Mouse (Mus musculus): Measurements from ENCODE around the gene Zdhhc19. TPM values are rescaled to one million over a fixed set of nuclear protein-coding genes. Genes with fewer than 3 reads are reported as not detected.

The Zdhhc19 gene
- total RNA-seq, 2 experiments from 2014 or later = not detected

DNA sequence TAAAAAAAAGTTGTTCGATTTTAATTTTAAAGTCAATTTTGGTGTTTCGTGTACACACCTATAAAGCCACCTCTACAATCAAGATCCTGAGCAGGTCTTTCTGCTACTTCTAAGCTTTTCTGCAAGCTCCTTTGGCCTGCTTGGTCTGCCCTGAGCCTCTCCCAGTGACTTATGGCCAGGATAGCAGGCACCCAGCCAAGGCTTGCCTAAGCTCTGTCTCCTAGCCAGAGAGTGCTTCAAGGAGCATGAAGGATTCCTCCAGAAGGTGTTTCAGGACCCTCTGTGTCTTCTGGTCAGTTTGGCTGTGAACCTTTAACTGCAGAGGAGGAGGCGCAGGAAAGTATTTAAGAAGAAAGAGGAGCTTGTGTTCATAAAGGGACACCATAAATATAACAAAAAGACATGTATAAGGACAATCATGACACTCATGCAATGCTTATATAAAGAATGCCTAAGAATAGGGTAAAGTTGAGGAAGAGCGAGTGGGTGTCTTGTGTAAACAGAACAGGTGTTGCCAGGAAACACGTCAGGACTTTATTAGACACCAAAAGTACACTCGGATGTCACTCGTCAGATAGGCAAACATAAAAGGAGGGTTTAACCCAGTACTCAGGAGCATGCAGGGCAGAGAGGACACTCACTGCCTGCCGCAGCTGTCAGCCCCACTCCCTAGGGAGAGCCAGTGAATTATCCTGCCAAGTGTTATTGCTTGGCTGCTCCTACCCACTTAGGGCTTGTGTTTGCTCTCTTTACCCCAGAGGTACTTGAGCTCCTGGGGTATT, 27.6 kb downstream of the Zdhhc19 start:
- H3K4me3 ChIP-seq = no peak overlapping the region
- peak overlapping the region; percentile 87 for H3K27ac ChIP-seq
- TF ChIP-seq CTCF (IDR thresholded peaks at IDR 0.05) = no peak
- intact Hi-C loops (cut with DNase I) = loop anchor here (2.0 kb wide), 1 partner anchor 85 kb away; the partner anchor contains the start of gene Tfrc
- DNase-seq = peak; percentile 90

DNA sequence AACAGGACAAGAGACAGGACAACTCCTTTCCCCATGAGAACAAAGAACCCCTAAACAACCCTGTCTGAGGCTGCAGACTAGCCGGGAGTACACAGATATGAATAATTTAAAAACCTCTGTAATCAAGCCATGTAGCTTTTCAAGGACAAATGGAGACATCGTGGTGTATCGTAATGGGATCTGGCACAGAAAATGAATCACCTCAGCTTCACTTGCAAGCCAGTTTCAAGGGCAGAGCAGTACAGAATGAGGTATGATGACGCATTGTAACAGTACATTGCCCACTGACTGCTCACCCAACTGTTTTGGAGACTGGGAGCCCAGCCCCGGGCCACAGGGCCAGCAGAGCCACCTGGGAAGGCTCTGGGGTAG, 28.2 kb downstream of the Zdhhc19 start:
- Histone ChIP-seq H3K4me3 (no peak overlapping the region), H3K27ac (peak overlapping the region; percentile 87)
- intact Hi-C loops (cut with DNase I) = loop anchor here (2.0 kb wide), 1 partner anchor 85 kb away; the partner anchor contains the start of gene Tfrc
- DNase-seq = no peak
- no peak for TF ChIP-seq CTCF (IDR thresholded peaks at IDR 0.05)

DNA sequence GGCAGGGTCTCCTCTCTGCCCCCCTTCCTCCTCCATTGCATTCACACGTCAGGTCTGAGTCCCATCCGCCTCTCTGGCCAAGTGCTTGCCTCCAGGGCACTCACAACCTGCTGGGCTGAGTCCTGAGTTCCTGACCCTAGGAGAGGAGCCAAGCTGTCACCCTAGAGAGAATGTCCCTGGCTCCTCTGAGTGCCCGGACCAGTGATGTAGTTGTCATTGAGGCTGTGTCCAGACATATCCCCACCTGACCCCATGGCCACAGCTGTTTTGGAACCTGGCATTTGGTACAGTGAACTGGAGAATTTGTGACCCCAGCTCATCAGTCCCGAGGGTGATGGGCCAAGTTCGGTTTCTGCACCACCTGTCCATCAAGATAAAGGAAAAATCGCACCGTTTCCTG, 30.8 kb downstream of the Zdhhc19 start:
- TF ChIP-seq CTCF (IDR thresholded peaks at IDR 0.05) = no peak
- H3K27ac ChIP-seq = peak overlapping the region; percentile 72
- DNase-seq = peak; percentile 77
- no peak overlapping the region for H3K4me3 ChIP-seq
- intact Hi-C loops (cut with DNase I) = loop anchor here (5.0 kb wide), 1 partner anchor 65 kb away; no protein-coding TSS in a partner anchor

DNA sequence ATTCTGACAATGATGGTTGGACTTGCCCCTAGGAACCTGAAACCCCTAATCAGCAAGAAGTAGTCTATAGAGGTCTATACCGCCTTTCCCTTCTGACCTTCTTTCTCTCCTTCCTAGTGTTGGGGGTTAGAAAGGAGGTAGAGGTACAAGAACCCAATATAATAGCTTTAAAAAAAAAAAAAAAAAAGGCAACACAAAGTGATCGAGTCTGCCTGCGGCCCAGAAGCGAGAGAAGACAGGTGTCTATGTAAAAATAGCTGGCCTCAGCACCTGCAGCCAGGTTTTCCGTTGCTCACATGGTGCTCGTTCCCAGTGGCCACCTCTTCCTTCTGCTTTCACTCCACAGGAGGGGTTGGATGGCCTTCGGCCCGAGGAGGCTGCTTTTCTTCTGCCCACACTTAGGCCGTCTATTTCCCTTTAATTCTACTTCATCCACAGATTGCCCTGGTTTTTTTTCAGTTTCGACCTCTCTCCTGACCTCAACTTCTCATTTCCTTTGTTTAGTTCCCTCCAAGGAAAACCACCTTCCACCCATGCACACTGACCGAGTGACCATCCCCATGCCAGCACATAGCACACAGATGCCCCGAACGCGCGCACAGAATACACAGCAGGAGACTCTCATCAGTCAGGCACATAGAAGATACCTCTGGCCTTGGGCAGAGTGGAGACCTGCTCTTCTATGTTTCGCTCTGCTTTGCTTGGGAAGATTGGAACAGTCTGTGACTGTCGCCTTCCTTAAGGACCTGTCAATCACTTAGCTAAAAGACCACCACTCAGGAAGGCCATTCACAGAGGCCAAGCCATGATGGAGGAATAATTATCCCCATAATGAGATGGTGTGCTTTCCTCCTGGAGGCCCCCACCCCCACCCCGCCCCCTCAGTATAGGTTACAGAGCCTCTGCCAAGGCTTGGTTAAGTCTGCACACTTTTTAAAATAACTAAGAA, 37.1 kb downstream of the Zdhhc19 start:
- intact Hi-C loops (cut with DNase I) = no loop called here
- no peak for TF ChIP-seq CTCF (IDR thresholded peaks at IDR 0.05)
- H3K27ac ChIP-seq = no peak overlapping the region
- DNase-seq = no peak
- no peak overlapping the region for H3K4me3 ChIP-seq

DNA sequence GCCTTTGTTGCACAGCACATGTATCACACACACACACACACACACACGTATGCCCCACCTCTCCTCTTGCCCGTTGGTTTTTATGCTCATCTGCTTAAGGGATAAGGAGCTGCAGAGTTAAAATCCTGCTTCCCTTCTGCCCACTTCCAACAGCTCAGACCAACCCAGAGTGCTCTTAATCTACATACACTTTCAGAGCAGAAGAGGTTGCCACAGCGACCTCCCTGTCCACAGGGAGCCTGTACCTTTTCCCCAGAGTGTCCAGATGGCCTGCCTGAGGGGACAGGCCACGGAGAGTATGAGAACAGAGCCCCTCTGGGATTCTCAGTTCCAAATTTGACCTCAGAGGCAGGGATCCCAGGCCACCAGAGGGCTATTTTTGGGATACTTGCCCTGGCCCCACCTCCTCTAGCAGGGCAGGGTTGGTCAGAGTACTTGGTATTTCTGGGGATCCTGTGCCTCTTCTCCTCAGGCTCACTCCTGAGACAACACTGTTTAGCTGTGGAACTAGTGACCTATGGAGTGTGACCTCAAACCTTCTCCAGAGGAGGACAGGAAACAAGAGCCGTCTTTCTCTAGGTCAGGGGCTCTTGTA, 39.2 kb downstream of the Zdhhc19 start:
- Histone ChIP-seq H3K27ac (peak overlapping the region; percentile 77), H3K4me3 (peak overlapping the region; percentile 52)
- DNase-seq = peak; percentile 70
- TF ChIP-seq CTCF (IDR thresholded peaks at IDR 0.05) = peak; percentile 45
- intact Hi-C loops (cut with DNase I) = no loop called here

DNA sequence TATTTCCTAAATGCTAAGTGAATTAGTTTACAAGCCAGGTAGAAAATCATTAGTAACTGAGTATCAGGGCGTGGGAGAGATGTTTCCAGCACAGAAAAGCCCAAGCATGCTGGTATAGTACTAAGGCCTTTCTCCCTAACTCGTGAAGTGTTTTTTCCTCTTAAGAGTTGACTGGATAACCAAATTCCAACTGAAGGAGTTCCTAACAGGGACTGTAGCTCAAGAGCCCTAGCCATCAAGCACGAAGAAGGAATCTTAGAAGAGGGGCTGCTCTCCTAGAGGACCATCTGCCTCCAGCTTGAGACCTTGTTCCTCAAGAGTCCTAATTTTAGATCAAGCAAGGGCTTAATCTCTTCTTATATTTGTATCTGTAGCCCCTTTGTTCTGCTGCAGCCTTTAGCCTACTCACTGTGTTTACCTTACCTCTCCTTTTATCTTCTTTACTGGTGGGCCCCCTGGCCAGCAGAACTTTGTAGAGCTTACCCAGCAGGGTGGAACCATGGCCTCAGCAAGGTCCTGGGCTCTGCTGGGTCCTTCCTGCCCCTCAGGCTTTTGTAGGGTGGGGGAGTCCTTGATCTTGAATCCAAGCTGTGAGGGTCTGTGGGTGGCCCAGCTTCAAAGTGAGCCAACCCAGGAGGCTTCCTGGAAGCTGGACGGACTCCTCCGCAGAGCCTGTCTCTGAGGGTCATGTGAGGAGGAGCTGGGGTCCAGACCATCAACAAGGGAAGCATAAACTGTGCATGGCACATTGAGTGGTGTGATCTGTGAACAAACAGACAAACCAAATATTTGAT, 42.0 kb downstream of the Zdhhc19 start:
- Histone ChIP-seq H3K27ac (no peak overlapping the region), H3K4me3 (no peak overlapping the region)
- no peak for DNase-seq
- intact Hi-C loops (cut with DNase I) = no loop called here
- no peak for TF ChIP-seq CTCF (IDR thresholded peaks at IDR 0.05)

- no peak for TF ChIP-seq CTCF (IDR thresholded peaks at IDR 0.05)
- DNase-seq = no peak
- H3K4me3 ChIP-seq = no peak overlapping the region
- intact Hi-C loops (cut with DNase I) = no loop called here
- H3K27ac ChIP-seq = no peak overlapping the region
Measured at GRCm38 (mm10) chr16:32538761-32539255, 42.7 kb downstream of the Zdhhc19 start.

DNA sequence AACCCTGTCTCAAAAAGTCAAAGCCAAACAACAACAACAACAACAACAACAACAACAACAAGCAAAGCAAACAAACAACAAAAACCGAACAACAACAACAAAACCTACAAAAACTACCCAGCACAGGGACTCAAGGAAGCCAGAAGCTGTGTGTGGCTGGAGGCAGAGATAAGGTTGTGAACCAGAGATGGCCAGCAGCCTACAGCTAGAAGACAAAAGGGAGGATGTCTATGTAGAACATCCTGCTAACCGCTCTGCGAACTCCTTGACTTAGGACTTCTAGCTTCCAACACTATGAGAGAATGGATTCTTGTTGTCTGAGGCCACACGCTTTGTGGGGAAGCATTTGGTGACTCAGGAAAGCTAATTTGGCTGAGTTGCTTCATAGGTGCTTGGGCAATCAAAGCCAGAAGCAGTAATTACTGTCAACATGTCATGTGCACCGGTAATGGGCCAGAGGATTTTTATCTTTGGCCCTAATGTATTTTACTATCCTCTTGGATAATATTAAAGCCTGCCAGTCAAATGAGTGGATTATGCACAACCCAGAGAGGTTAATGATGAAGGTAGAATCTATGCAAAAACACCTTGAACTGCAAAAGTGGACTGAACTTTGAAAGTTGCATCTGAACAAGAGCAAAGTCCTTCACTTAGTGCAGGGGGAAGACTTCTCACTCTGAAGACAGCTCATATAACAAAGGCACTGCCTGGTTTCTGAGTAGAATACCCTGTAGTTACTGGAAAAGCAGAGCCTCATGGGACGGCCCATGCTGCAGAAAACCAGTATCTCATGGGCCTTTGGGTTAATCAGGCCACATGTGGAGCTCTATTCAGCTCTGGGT, 45.5 kb downstream of the Zdhhc19 start:
- TF ChIP-seq CTCF (IDR thresholded peaks at IDR 0.05) = no peak
- Histone ChIP-seq H3K27ac (no peak overlapping the region), H3K4me3 (no peak overlapping the region)
- intact Hi-C loops (cut with DNase I) = no loop called here
- DNase-seq = no peak

DNA sequence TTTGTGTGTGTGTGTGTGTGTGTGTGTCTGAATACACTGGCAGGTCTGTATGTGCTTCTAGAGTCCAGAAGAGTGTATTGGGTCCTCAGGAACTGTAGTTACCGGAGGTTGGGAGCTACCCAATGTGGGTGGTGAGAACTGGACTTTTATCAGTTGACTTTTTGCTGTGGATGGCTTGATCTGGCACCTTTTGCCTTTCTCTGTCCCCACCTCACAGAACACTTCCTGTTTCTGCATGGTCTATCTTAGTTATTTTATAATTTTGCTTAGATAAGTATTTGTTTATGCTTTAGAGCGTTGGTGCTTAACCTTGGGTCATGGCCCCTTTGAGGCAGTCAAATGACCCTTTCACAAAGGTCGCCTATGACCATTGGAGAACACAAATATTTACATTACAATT, 47.4 kb downstream of the Zdhhc19 start:
- H3K4me3 ChIP-seq = no peak overlapping the region
- H3K27ac ChIP-seq = no peak overlapping the region
- intact Hi-C loops (cut with DNase I) = no loop called here
- no peak for DNase-seq
- no peak for TF ChIP-seq CTCF (IDR thresholded peaks at IDR 0.05)

- DNase-seq = no peak
- H3K4me3 ChIP-seq = no peak overlapping the region
- TF ChIP-seq CTCF (IDR thresholded peaks at IDR 0.05) = no peak
- no peak overlapping the region for H3K27ac ChIP-seq
- intact Hi-C loops (cut with DNase I) = no loop called here
Measured at GRCm38 (mm10) chr16:32547156-32548068, 51.3 kb downstream of the Zdhhc19 start.
